Mouse (Mus musculus) midbrain, embryonic 14.5 days (tissue): ENCODE results near the gene Tmc8. TPM values are rescaled to one million over a fixed set of nuclear protein-coding genes. Genes with fewer than 3 reads are reported as not detected.
"Not testable (repeated sequence)": the region's sequence is repeated elsewhere in the genome, so short reads cannot be mapped to it uniquely, and the experiment has no call there.

Experiments used
- ATAC-seq: fragments of 200-750 bp; cut with Nextera tagmentation; 2 replicates; pipeline ENCODE4 v1.8.0; 2017; ENCODE audit warnings: moderate number of reproducible peaks, moderate library complexity; ENCODE audit not compliant: low FRiP score, low TSS enrichment
- DNase-seq: peaks from one replicate; pipeline ENCODE4 v3.0.0-alpha.2; 2015
- H3K27ac ChIP-seq: fragments of 300-500 bp; sonication (generic); replicated peaks from 2 replicates; pipeline ENCODE4 v1.5.1; 2014; ENCODE audit warnings: mild to moderate bottlenecking, low read depth, low read length, moderate library complexity
- H3K27me3 ChIP-seq: fragments of 300-500 bp; sonication (generic); 2 replicates; pipeline ENCODE4 v1.6.1; 2014; ENCODE audit warnings: low read length, control low read depth, mixed read lengths; ENCODE audit not compliant: control insufficient read depth, insufficient read depth
- H3K36me3 ChIP-seq: fragments of 300-500 bp; sonication (generic); 2 replicates; pipeline ENCODE4 v1.6.1; 2014; ENCODE audit warnings: low read length, control low read depth; ENCODE audit not compliant: control insufficient read depth, insufficient read depth
- H3K4me1 ChIP-seq: fragments of 300-500 bp; sonication (generic); 2 replicates; pipeline ENCODE4 v1.6.1; 2014; ENCODE audit warnings: mild to moderate bottlenecking, antibody characterized with exemption, low read length, control low read depth; ENCODE audit not compliant: control insufficient read depth, insufficient read depth
- H3K4me2 ChIP-seq: fragments of 300-500 bp; sonication (generic); 2 replicates; pipeline ENCODE4 v1.6.1; 2014; ENCODE audit warnings: mild to moderate bottlenecking, low read length, moderate library complexity
- H3K4me3 ChIP-seq: fragments of 300-500 bp; sonication (generic); replicated peaks from 2 replicates; pipeline ENCODE4 v1.5.1; 2014; ENCODE audit warnings: low read depth, low read length
- H3K9ac ChIP-seq: fragments of 300-500 bp; sonication (generic); replicated peaks from 2 replicates; pipeline ENCODE4 v1.6.1; 2014; ENCODE audit warnings: mild to moderate bottlenecking, low read length, moderate library complexity
- H3K9me3 ChIP-seq: fragments of 300-500 bp; sonication (generic); 2 replicates; pipeline ENCODE4 v1.6.1; 2016; ENCODE audit warnings: low read length, control low read depth, mixed read lengths; ENCODE audit not compliant: control insufficient read depth
- WGBS: fragments of 180-500 bp; shearing (Covaris S2); extraction: QIAGEN DNeasy Blood & Tissue Kit; methylation state at CpG from one replicate; pipeline ENCODE4 v1.1.7; 2014; 5-methylcytosine and 5-hydroxymethylcytosine counted together
- polyA plus RNA-seq: library from polyadenylated mRNA; unstranded; fragments of >200 nt; fragmentation: Nextera tagmentation; extraction: Ambion mirVana; gene quantifications from 2 replicates; pipeline ENCODE4 v1.2.1, GENCODE M21; 2014

Gene Tmc8
- polyA plus RNA-seq, 1 experiment from 2014 or later: 0.66 TPM

DNA sequence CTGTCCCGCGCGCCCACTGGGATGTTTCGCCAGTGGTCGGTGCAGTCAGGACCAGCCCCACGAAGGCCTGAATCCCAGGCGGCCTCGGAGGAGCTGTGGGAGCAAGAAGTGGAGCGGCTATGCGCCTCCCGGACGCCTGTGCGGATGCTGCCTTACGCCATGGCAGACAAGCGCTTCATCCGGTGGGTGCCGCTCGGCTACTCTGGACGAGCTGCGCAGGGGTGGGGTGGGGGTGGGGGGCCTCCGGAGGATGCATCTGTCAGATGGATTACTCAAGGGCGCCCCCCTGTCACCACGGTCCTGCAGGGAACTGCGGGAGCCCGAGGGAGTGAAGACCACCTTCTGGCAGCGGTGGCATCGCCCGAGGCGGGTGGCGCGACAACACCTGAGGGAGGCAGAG, 1.2 kb downstream of the Tmc8 start:
- peaks cover 28% of the 10 kb centered on the region for H3K27me3 ChIP-seq
- H3K9me3 ChIP-seq: no peaks in the 10 kb centered on the region
- 3% methylated on average over 31 of the region's 31 CpGs for WGBS
- DNase-seq: peak; percentile 86
- H3K9ac ChIP-seq: peak overlapping the region; percentile 34; the same call in 1 of the 2 replicates
- peak overlapping the region; percentile 19; the same call in 1 of the 2 replicates for H3K4me3 ChIP-seq
- no peak overlapping the region for H3K27ac ChIP-seq
- H3K4me1 ChIP-seq: peaks cover 20% of the 10 kb centered on the region
- ATAC-seq: no peak
- no peaks in the 10 kb centered on the region for H3K36me3 ChIP-seq
- peak overlapping the region; percentile 53 for H3K4me2 ChIP-seq

DNA sequence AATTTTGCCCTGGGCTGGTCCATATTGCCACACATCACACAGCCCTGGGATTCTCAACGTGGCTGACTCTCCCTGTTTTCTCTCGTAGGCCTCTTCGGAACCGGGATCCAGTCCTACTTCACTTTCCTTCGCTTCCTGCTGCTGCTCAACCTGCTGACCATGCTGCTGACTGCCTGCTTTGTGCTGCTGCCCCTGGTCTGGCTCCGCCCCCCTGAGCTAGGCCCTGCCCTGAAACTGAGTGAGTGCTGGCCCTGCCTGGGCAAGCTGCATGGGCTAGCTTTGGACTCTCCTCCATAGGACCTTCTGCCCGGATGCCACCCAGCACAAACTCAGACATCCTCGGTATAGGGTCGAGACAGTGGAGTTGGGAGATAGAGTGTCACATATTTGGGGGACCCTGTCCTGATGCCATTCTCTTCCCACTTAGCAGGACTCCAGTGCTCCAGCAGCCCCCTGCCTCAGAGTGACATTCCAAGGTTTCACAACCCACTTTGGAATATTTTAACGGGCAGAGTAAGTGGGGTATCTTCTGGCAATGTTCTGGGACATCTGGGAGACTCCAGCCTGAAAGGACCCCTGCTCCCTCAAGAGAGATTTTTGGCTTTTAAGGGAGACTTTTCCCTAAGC, 1.9 kb downstream of the Tmc8 start:
- peak overlapping the region; percentile 53 for H3K4me2 ChIP-seq
- WGBS: 39% methylated on average over 10 of the region's 10 CpGs
- no peak overlapping the region for H3K9ac ChIP-seq
- DNase-seq (no peak), ATAC-seq (no peak)
- no peak overlapping the region for H3K4me3 ChIP-seq
- no peak overlapping the region for H3K27ac ChIP-seq
- no peaks in the 10 kb centered on the region for H3K9me3 ChIP-seq
- peaks cover 28% of the 10 kb centered on the region for H3K27me3 ChIP-seq
- H3K4me1 ChIP-seq: peaks cover 20% of the 10 kb centered on the region
- H3K36me3 ChIP-seq: no peaks in the 10 kb centered on the region

DNA sequence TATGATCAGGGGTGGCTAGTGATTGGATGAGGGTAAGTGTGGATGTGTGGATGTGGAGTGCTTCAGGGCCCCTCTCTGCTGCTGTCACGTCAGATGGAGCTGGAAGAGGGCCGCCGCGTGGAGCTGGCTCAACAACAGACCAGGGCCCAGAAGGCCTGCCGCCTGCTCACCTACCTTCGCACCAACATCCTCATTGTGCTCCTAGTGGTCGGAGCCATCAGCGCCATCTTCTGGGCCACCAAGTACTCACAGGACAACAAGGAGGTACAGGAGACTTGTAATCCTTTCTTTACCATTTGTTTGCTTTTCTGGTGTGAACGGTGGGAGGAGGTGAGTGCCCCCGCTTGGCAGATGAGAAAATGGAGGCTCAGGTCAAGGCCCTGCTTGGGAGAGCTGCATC, 4.4 kb downstream of the Tmc8 start:
- H3K4me2 ChIP-seq: no peak overlapping the region
- DNase-seq (peak; percentile 72), ATAC-seq (no peak)
- peaks cover 15% of the 10 kb centered on the region for H3K27me3 ChIP-seq
- no peaks in the 10 kb centered on the region for H3K9me3 ChIP-seq
- WGBS: 6% methylated on average over 10 of the region's 10 CpGs
- H3K9ac ChIP-seq: no peak overlapping the region
- no peaks in the 10 kb centered on the region for H3K36me3 ChIP-seq
- peaks cover 7% of the 10 kb centered on the region; the same call in 1 of the 2 replicates for H3K4me1 ChIP-seq
- H3K4me3 ChIP-seq: no peak overlapping the region
- H3K27ac ChIP-seq: no peak overlapping the region

- not testable (repeated sequence) for H3K4me1 ChIP-seq, DNase-seq, ATAC-seq, H3K4me3 ChIP-seq, H3K9ac ChIP-seq, H3K27ac ChIP-seq, H3K4me2 ChIP-seq, H3K27me3 ChIP-seq, H3K9me3 ChIP-seq, H3K36me3 ChIP-seq
- 81% methylated on average over 7 of the region's 7 CpGs for WGBS
Measured at GRCm38 (mm10) chr11:117788481-117788880, 6.6 kb downstream of the Tmc8 start.

- Histone ChIP-seq H3K27ac (no peak overlapping the region), H3K9ac (no peak overlapping the region), H3K4me3 (no peak overlapping the region), H3K27me3 (no peaks in the 10 kb centered on the region; the same call in 1 of the 2 replicates), H3K4me2 (peak overlapping the region; percentile 15; the same call in 1 of the 2 replicates), H3K36me3 (no peaks in the 10 kb centered on the region), H3K9me3 (no peaks in the 10 kb centered on the region), H3K4me1 (0 out of 2 replicates have a peak, but pooled peaks cover 4% of the 10 kb centered on the region)
- ATAC-seq (no peak), DNase-seq (peak; percentile 71)
- WGBS: 7% methylated on average over 14 of the region's 14 CpGs
Measured at GRCm38 (mm10) chr11:117790286-117790685, 8.4 kb downstream of the Tmc8 start.

DNA sequence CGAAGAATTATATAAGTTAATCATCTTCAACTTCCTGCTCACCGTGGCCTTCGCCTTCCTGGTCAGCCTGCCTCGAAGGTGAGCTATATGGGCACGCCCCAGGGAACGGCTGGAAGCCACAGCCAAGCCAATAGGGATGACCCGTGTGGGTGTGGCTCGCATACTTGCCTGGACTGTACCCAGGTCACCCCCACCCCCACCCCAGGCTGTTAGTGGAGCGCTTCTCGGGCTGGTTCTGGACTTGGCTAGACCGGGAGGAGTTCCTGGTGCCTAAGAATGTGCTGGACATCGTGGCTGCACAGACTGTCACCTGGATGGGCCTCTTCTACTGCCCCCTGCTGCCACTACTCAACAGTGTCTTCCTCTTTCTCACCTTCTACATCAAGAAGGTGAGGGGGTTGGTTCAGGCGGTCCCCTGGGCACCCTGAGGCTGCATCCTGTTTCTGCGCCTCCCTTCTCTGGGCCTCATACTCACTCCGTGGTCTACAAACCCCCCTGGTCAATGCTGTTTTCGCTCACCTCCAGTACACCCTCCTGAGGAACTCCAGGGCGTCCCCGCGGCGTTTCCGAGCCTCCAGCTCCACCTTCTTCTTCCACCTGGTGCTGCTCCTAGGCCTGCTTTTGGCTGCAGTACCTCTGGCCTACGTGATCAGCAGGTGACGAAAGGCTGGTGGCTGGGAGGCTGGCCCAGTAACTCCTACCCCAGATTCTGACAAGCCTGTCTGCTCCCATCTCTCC, 9.0 kb downstream of the Tmc8 start:
- Histone ChIP-seq H3K36me3 (no peaks in the 10 kb centered on the region), H3K27ac (no peak overlapping the region), H3K4me3 (no peak overlapping the region), H3K4me2 (peak overlapping the region; percentile 15; the same call in 1 of the 2 replicates), H3K4me1 (0 out of 2 replicates have a peak, but pooled peaks cover 4% of the 10 kb centered on the region), H3K27me3 (no peaks in the 10 kb centered on the region; the same call in 1 of the 2 replicates), H3K9ac (no peak overlapping the region), H3K9me3 (no peaks in the 10 kb centered on the region)
- ATAC-seq (no peak), DNase-seq (no peak)
- 34% methylated on average over 23 of the region's 23 CpGs for WGBS

DNA sequence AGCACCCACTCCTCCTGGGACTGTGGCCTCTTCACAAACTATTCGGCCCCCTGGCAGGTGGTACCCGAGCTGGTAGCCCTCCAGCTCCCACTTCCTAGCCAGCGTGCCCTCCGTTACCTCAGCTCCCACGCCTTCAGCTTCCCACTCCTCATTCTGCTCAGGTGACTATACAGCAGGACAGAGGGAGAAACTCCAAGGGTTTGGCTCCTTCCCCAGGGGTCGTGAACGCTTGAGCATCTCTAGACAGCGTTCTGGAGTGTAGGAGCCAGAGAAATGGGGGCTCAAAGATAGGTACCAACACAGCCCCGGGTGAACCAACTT, 9.5 kb downstream of the Tmc8 start:
- Histone ChIP-seq H3K27me3 (no peaks in the 10 kb centered on the region; the same call in 1 of the 2 replicates), H3K9ac (no peak overlapping the region), H3K4me1 (0 out of 2 replicates have a peak, but pooled peaks cover 4% of the 10 kb centered on the region), H3K4me3 (no peak overlapping the region), H3K27ac (no peak overlapping the region), H3K9me3 (no peaks in the 10 kb centered on the region), H3K36me3 (no peaks in the 10 kb centered on the region), H3K4me2 (no peak overlapping the region)
- 88% methylated on average over 9 of the region's 9 CpGs for WGBS
- DNase-seq: no peak
- ATAC-seq: no peak

DNA sequence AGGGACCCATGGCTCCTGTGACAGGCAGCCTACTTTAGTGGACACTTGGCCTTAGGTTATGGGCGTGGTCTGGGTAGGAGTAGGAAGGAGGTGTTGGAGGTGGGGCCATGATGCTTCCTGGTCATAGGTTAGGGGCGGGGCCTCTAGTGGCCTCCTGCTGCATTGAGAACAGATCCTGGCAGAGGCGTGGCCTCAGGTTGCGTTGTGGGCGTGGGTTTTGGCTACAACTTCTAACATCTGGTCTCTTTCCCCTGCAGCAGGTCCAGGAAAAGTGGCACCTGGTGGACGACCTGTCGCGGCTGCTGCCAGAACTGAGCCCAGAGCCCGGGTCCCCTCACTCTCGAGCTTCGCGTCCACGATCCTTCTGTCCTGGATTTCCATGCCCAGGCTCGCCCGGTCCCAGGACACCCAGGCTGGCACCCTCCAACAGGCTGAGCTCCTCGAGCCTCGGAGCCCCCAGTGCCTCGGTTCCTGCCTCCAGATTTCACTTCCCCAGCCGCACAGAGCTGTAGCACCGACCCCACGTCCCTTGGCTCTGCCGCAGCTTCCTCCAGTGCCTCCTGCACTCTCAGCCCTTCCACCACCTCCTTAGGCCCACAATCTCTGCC, 10.5 kb downstream of the Tmc8 start:
- Histone ChIP-seq H3K4me1 (0 out of 2 replicates have a peak, but pooled peaks cover 4% of the 10 kb centered on the region), H3K27me3 (no peaks in the 10 kb centered on the region; the same call in 1 of the 2 replicates), H3K9me3 (no peaks in the 10 kb centered on the region), H3K9ac (no peak overlapping the region), H3K4me2 (no peak overlapping the region), H3K27ac (no peak overlapping the region), H3K36me3 (no peaks in the 10 kb centered on the region), H3K4me3 (no peak overlapping the region)
- ATAC-seq (no peak), DNase-seq (no peak)
- WGBS: 14% methylated on average over 22 of the region's 22 CpGs
